Mouse (Mus musculus): ENCODE results near the gene Tex38. TPM values are rescaled to one million over a fixed set of nuclear protein-coding genes. Genes with fewer than 3 reads are reported as not detected.

Tex38 gene
- total RNA-seq, 2 experiments from 2014 or later: 0.46 to 0.59 TPM

DNA sequence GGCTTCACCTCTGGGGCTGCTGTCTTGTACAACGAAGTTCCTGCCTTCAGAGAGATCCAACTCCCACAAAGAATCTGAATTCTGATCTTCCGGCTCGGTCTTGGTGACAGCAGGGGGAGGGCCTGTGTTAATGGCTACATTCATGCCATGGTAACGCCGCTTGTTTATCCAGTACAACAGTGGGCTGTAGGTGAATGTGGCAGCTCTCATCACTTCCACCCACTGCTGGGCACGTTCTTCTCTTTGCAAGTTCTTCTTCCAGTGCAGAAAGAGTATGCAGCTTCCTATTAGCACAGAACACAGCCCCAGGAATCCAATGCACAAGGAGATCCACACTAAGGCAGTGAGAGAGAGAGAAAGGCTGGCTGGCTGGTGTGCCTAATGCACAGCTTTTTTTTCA lies 549 bp downstream of the Tex38 start:
- peak; percentile 14 to 52 for DNase-seq (ENCODE audit: low spot score in 2 of 2)
- intact Hi-C loops (cut with DNase I): no loop called here

DNA sequence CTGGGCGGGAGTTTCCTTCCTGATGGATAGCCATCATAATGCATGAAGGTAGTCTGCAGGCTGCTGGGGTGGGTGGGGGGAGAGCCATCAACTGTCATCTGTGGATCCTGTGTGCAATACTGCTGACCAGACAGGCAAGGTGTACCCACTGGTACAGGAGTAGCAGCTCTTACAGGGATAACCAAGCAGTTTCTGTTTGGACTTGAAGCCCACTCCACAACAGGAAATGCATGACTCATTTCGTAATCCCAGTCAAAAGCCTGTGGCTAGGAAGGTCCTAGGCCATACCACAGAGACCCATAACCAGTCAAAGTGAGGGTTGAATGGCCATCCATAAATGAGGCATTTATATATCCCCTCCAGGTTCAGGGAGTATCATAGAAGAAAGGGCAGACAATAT lies 3.2 kb downstream of the Tex38 start:
- intact Hi-C loops (cut with DNase I): no loop called here

DNA sequence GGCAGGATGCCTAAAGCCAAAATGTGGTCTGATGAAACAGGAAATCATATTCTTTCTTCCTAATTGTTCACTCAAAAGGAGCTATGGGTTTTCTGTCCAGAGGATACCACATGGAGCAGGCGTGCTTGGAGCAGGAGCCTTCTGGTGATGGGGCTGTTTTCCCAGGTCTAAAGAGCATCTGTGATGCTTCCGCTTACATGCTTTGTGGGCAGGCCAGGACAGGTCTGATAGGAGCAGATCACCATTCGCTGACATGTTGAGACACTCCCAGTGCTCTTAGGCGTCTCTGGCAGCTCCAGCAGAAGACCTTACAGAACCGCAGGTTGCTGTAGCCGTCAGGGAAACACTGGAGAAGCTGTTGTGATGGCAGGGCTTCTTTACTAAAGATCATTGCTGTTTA lies 5.8 kb downstream of the Tex38 start:
- intact Hi-C loops (cut with DNase I): no loop called here
- no peak for DNase-seq (ENCODE audit: low spot score in 2 of 2)

More for the DNA sequence above, 3.2 kb downstream of the Tex38 start:
- no peak for DNase-seq (ENCODE audit: low spot score in 2 of 2)

DNA sequence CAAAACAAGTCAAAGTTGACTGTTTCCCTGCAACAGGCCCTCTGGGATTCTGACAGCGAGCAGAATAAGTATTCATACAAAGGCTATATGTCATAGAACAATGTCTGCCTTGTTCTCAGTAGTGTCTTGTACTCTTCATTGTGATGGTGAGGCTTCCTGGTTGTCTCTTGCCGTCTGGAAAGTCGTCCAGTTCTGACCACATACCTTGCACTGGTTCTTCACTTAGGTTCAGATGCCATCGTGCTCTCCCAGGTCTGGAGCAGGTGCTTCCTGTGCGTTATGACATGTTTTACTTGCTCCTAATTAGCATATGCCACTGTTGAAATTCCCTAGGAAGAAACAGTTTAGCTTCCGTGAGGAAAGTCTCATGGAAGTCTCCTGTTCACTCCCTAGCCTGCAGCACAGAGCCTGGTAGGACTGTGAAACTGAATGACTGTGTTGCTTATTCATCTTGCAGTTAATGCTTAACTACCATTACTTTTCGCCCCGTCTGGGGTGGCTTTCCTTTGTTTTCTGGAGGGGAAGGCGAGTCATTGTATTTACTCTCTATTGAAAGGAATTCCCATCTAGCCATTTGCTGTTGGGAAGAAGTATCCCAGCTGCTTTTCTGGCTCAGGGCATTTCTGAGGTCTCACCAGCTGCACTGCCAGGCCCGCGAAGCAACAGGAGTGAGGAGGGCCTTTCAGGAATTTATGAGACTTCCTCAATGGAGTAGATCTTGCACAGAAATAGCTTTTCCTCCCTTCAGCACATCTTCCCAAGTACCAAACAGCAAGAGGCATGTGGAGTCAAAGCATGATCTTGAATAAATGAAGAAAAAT lies 13.0 kb downstream of the Tex38 start:
- intact Hi-C loops (cut with DNase I): no loop called here
- no peak for DNase-seq (ENCODE audit: low spot score in 2 of 2)

DNA sequence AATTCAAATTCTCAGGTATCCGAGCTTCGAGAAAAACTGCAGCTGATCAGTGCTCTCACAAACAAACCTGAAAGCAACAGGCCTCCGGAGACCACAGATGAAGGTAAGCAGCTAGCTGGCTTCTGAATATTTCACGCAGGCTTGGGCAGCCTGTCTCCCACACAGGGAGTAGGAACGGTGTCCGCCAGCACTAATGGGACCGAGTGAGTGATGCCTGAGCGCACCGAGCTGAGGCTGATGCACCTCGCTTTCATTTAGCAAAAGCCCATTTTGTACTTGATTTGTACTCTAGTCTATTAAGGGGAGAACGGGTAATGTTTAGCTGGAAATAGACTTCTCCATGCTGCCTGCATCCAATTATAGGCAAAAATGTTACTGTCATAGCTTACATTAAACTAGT lies 16.2 kb downstream of the Tex38 start:
- intact Hi-C loops (cut with DNase I): no loop called here

DNA sequence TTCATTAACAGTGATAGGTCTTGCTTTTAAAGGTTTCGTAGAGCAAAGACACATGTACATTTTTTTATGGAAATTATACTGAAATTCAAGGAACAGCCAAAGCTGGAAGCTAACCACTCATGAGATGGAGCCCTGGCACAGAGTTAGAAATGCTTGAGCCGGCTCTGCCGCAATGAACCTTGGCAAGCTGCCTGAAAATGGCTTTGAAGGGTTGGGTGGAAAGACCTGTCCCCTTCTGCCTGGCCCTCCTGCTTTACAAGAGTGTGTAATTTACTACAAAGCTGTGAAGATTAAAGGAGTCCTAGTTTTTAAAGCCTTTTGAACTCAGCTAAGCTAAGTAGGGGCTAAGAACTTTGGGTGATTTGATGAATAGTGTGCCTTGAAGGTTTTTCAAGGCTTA lies 19.6 kb downstream of the Tex38 start:
- DNase-seq (ENCODE audit: low spot score in 2 of 2): peak in 1 of 2 experiments; percentile 33
- intact Hi-C loops (cut with DNase I): no loop called here

More for the DNA sequence above, 16.2 kb downstream of the Tex38 start:
- DNase-seq (ENCODE audit: low spot score in 2 of 2): no peak

DNA sequence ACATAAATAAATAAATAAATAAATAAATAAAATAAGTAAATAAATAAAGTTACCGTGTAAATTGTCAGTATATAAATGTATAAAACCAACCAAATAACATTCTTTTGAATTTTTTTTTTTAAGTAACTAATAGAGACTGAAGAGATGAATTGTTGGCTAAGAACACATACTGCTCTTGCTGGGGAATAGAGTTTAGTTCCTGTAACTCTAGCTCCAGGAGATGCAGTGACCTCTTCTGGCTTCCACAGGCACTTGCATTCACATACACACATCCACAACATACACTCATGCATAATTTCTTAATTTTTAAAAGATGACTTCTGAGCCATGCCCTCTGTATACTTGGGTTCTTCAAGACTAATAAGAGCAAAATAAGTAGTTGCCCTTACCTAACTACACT lies 26.0 kb downstream of the Tex38 start:
- no peak for DNase-seq (ENCODE audit: low spot score in 2 of 2)
- intact Hi-C loops (cut with DNase I): no loop called here

DNA sequence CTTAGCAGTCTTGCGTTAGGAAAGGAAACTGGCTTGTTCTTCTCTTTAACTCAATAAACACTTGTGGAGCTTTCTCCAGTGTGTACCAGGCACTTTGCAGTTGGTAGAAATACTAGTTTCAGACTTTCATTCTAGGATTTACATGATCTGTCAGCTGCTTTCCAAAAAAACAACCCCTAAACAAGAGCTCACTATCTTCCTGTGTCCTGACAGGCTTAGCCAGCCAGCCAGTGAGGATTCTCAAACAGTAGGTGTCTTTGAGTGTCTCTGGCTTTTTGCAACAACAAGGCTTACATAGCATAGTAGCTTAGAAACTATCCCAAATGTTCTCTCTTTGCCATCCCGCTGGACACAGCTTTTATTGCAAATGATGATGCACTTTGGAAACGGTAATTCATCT lies 26.7 kb downstream of the Tex38 start:
- no peak for DNase-seq (ENCODE audit: low spot score in 2 of 2)
- intact Hi-C loops (cut with DNase I): no loop called here

DNA sequence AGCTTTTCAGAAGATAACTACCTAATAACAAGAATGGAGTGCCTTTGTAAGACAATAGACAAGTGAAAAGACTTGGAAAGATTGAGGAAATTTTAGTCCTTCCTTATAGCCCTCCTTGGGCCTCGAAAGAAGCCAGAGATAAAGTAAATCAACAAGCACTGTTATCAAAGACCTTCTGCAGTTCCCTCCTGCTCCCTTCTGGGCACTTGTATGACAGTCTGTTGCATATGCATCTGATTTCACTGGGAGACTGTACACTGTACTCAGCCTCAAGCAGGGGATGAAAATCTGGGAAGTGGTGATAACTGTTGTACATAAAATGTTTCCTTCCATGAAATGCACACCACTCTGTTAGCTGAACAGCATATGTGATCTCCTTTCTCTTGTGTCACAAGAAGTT lies 31.5 kb downstream of the Tex38 start:
- DNase-seq (ENCODE audit: low spot score in 2 of 2): no peak
- intact Hi-C loops (cut with DNase I): no loop called here

DNA sequence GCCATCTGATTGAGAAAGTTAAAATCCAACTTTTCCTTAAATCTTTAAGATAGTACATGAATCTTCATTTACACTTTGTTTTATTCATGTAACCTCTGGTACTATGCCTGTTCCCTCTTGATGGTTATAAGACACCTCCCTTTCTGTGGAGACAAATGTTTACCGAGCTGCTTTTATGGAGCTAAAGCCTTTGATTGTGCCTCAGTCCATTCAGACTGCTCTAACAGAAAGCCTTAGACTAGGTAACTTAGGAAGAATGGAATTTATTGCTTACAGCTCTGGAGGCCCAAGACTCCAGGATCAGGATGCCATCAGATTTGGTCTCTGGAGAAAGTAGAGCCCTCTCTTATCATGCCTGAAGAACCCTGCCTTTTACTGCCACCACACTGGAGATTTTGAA lies 32.6 kb downstream of the Tex38 start:
- intact Hi-C loops (cut with DNase I): no loop called here

DNA sequence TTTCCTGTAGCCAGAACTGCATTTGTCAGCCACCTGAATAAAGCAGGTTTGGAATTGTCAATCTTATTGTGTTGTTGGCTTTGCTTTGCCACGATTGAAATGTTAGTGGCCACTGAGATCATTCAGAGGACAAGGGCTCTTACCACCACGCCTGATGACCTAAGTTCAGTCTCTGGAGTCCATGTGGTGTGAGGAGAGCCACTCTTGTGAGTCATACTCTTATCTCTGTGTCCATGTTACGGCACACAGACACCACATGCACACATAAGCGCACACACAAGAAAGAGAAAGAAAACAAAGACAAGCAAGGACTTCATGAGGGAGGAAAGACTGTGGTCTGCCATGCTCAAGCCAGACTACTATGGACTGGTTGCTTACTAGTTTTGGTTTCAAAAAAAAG lies 37.7 kb downstream of the Tex38 start:
- intact Hi-C loops (cut with DNase I): no loop called here
- DNase-seq (ENCODE audit: low spot score in 2 of 2): no peak

More for the DNA sequence above, 32.6 kb downstream of the Tex38 start:
- DNase-seq (ENCODE audit: low spot score in 2 of 2): no peak

DNA sequence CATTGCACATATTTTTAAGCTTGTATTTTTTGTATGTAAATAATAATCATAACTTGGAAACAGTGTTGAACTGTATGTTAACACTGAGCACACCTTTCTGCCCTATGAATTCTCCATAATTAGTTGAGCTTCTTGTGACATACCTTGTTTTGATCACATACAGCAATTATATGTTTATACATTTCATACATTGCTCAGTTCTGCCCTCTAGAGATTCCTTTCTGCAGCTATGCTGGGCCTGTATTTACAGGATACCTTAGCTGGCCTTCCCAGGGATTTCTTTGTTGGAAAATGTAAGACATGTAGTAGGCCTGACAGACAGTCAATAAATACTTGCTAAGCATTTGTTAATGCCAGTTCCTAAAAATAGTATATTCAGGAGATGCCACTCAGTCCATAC lies 38.2 kb downstream of the Tex38 start:
- no peak for DNase-seq (ENCODE audit: low spot score in 2 of 2)
- intact Hi-C loops (cut with DNase I): no loop called here

DNA sequence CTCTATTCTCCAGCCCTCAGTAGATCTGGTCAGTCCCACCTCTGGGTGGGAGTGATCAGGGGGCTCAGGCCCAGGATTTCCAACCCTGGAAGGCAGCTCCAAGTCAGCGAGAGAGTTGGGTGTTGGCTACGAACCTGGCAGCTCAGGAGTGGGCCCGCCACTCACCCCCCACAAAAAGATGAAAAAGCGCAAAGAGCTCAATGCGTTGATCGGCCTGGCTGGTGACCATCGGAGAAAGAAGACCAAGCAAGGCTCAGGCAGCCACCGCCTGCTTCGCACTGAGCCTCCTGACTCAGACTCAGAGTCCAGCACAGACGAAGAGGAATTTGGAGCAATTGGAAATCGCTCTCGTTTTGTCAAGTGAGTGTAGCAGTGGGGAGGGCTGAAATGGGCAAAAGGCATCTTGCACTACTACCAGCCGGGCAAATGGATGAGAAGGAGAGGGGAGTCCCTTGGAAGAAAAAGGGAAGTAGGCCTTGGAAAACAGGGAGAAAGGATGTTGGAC lies 42.3 kb downstream of the Tex38 start:
- DNase-seq (ENCODE audit: low spot score in 2 of 2): no peak
- intact Hi-C loops (cut with DNase I): no loop called here

DNA sequence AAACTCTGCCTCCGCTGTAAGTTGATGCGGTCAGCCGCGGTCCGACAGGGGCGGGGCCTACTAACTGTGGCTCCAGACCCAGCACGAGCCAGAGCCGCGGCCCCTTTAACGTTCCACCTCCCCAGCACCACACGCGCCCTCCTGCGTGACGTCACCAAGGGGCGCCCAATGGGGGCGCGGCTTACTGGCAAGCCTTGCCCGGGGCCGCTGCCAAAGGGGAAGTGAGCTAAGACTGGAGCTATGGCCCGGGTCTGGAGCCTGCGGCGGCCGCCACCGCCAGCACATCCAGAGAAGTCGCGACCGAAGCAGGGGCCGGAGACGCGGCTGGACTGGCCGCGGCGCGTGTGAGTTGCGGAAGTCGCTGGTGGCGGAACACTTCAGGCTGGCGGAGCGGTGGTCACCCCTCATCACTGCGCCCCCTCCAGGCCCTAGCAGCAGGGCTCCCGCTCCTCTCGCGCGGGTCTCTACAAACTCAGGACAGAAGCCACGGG lies 43.2 kb downstream of the Tex38 start, which contains the start of gene Efcab14:
TSS of gene Efcab14 (plus strand) at position 194 of the 491 bp plus-strand sequence.
- intact Hi-C loops (cut with DNase I): no loop called here
- DNase-seq (ENCODE audit: low spot score in 2 of 2): peak; percentile 96

DNA sequence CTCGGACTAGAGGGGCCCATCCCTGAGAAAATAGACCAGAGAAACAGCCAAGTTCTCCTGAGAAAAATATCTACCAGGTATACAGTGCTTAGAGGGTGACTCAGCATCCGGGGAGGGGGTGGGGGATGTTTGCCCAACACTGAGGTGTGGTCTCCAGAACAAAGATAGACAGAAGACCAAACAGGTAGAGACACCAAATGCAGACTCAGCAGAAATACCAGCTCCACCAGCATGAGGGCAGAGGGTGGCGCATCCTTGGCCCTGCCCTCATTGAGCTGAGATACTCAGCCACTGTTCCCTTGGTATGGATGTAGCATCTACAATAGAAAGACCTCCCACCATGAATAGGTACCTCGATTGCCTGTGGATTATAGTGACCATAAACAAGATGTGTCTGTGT lies 46.0 kb downstream of the Tex38 start:
- no peak for DNase-seq (ENCODE audit: low spot score in 2 of 2)
- intact Hi-C loops (cut with DNase I): loop anchor here (5.0 kb wide), 1 partner anchor 162 kb away; no protein-coding TSS in a partner anchor

DNA sequence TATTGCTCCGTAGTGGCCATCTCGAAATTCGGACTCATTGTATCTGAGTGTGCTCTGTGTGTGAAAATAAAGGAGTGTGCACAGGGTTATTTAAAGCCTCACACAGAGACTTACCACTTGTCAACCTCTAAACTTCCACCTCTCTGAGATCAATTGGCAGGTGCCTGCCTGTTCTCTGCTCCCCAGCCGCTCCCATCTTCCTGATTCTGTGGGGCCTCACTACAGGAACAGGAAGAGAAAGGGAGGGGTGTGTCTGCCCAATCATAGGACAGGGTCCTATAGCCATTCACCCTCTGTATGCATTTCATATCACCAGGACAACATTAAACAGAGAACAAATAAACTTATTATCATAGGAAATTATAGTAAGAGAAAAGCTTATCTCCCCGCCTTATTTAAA lies 47.1 kb downstream of the Tex38 start:
- no peak for DNase-seq (ENCODE audit: low spot score in 2 of 2)
- intact Hi-C loops (cut with DNase I): loop anchor here (5.0 kb wide), 1 partner anchor 164 kb away; no protein-coding TSS in a partner anchor

DNA sequence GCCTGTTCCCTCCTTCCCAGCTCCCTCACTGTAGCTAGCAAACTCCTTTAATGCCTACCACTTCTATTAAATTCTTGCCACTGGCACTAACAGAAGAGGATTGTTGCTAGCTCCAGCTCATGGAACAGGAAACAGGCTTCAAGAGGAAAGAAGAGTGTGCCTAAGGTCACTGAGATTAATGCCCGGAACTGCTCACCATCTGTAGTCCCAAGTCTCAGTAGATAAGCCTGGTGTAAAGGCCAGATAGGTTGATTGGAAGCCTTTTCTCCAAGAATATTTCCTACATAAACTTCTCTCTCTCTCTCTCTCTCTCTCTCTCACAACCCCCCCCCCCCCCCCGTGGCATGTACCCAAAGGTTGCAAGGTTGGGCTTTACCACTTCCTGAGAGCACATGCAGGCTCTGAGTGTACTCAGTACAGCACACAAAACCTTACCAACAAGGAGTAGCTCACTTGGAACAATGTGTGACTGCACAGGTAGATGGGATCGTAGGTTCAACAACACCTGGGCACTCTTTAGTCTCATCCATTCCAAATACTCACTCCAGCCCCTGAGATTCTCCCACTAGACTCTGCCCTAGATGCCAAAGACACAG lies 48.5 kb downstream of the Tex38 start:
- DNase-seq (ENCODE audit: low spot score in 2 of 2): no peak
- intact Hi-C loops (cut with DNase I): loop anchor here (5.0 kb wide), 1 partner anchor 165 kb away; no protein-coding TSS in a partner anchor

DNA sequence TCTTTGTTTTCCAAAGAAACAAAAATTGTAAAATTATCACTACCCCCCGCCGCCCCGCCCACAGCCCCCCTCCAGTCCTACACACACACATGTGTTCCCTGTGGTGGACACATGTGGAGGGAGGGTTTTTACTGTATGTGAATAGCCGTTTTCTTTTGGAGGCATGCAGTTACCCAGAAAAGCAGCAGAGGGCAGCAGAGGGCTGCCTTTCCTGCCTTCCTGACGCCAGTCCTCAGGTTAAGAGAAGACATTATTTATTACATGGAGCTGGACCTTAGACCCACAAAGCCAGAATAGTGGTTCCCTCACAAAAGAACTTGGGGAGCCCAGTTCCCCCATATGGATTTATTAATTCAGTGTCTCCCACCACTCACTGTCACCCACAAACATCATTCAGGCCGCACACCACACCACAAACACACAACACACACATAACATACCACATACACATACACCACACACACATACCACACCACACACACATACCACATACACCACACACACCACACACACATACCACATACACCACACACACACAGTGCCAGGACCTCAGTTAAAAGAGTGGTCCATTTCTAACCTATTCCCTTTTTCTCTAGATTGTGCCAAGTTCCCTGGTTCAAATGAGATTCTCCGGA lies 49.1 kb downstream of the Tex38 start:
- peak; percentile 75 to 83 for DNase-seq (ENCODE audit: low spot score in 2 of 2)
- intact Hi-C loops (cut with DNase I): loop anchor here (2.0 to 5.0 kb wide), 2 partner anchors 166 to 249 kb away; no protein-coding TSS in a partner anchor
